Comparison of ENCODE assay signal across 8 mouse cellular contexts in the genomic region with DNA sequence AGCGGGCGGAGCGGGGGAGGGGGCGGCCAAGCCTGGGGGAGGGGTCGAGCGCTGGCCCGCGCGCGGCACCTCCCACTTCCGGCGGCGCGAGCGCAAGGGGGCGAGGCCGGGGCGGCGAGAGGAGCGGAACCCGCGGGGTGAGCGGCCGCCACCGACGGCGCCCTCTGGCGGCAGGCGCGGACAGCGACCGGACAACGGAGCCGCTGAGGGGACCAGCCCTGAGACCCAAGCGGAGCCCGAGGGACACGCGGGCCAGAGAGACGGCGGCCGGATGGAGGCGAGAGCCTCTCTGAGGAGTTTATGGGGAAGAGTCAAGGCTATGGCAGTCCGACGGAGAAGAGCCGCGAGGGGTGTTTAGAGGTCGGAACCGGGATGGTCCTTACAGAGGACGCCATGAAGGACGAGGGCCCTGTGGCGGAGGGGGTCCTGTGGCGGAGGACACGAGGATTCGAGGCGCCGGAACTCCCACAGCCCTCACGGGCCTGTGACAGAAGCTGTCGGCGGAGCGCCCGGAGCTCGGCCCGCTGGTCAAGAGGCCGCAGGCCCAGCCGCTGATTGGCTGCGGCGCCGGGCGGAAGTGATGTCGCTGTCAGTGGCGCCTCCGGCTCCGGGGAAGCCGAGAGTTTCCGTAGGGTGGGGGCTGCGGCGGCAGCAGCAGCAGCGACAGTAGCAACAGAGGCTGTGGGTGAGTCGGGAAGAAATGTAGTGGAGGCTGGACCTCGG. TPM values are rescaled to one million over a fixed set of nuclear protein-coding genes. Genes with fewer than 3 reads are reported as not detected.
A peak's percentile ranks its signal among the peaks of the same experiment; 100 is the strongest.
DNase-seq lines count a peak whose midpoint lies in the region; ATAC-seq and TF ChIP-seq lines count a peak whose summit lies in the region.

Pcsk7 (plus strand) TSS at position 143 of the 723 bp plus-strand sequence.
Rnf214 (minus strand) TSS at position 557 of the 723 bp plus-strand sequence.

- DNase-seq in A20 (ENCODE audit: low read depth, low spot score) = peak; percentile 90
- peak; percentile 73 for DNase-seq in liver, adult 2 months (ENCODE audit: extremely low read depth, low read depth, low spot score)
- peak; percentile 91 for DNase-seq in splenic B cell, adult 2 months (ENCODE audit: low read depth, low spot score)

- no peaks in the 10 kb centered on the region for H3K9me3 ChIP-seq in heart, embryonic 11.5 days (replicated peaks; ENCODE audit: control insufficient read depth, low read length)
- H3K9me3 ChIP-seq in kidney, embryonic 16.5 days (ENCODE audit: low read length) = no peaks in the 10 kb centered on the region

- H3K4me2 ChIP-seq in heart, embryonic 11.5 days = peak within 1 kb of the TSS; percentile 77
- H3K4me2 ChIP-seq in kidney, embryonic 16.5 days (replicated peaks; ENCODE audit: low read depth, low read length) = peak within 1 kb of the TSS; percentile 68
- peak within 1 kb of the TSS; percentile 98 for H3K4me2 ChIP-seq in myocyte (ENCODE audit: low read depth)

- peak within 1 kb of the TSS; percentile 93 for H3K27ac ChIP-seq in bone marrow macrophage, adult 2 months (ENCODE audit: insufficient read depth, low read depth, low read length)
- H3K27ac ChIP-seq in embryonic fibroblast, embryonic 13.5 days (ENCODE audit: insufficient read depth, low read length) = peak within 1 kb of the TSS; percentile 97
- peak within 1 kb of the TSS; percentile 98 for H3K27ac ChIP-seq in heart, embryonic 11.5 days (ENCODE audit: low read depth, low read length)
- peak within 1 kb of the TSS; percentile 96 for H3K27ac ChIP-seq in kidney, embryonic 16.5 days (ENCODE audit: low read length)
- H3K27ac ChIP-seq in liver, adult 2 months (replicated peaks; ENCODE audit: insufficient read depth, low read depth, low read length) = peak within 1 kb of the TSS; percentile 100

- ATAC-seq in heart, embryonic 11.5 days (replicated peaks; ENCODE audit: insufficient number of reproducible peaks, low FRiP score, low TSS enrichment) = peak; percentile 89
- peak; percentile 94 for ATAC-seq in kidney, embryonic 16.5 days (ENCODE audit: low FRiP score, low TSS enrichment)

- H3K4me1 ChIP-seq in bone marrow macrophage, adult 2 months (ENCODE audit: control insufficient read depth, insufficient read depth, low read length) = peaks cover 31% of the 10 kb centered on the region
- H3K4me1 ChIP-seq in embryonic fibroblast, embryonic 13.5 days (ENCODE audit: control insufficient read depth, insufficient read depth, low read length) = no peaks in the 10 kb centered on the region
- peaks cover 15% of the 10 kb centered on the region for H3K4me1 ChIP-seq in heart, embryonic 11.5 days (ENCODE audit: control insufficient read depth, insufficient read depth, low read length)
- peaks cover 22% of the 10 kb centered on the region for H3K4me1 ChIP-seq in kidney, embryonic 16.5 days (ENCODE audit: insufficient read depth, low read length)
- peaks cover 11% of the 10 kb centered on the region for H3K4me1 ChIP-seq in liver, adult 2 months (ENCODE audit: control insufficient read depth, insufficient read depth, low read length)

- H3K79me2 ChIP-seq in liver, adult 2 months (ENCODE audit: control insufficient read depth, insufficient read depth, low read length) = peaks cover 21% of the 10 kb centered on the region
- H3K79me2 ChIP-seq in myocyte (ENCODE audit: control insufficient read depth, insufficient read depth) = peaks cover 25% of the 10 kb centered on the region

- peak; percentile 83 for TF ChIP-seq CTCF in bone marrow macrophage, adult 2 months (IDR thresholded peaks at IDR 0.05; ENCODE audit: low read depth, low read length)
- peak; percentile 66 for TF ChIP-seq CTCF in embryonic fibroblast, embryonic 13.5 days (IDR thresholded peaks at IDR 0.05; ENCODE audit: borderline replicate concordance, insufficient read depth, low read length)
- peak; percentile 82 for TF ChIP-seq CTCF in liver, adult 2 months (IDR thresholded peaks at IDR 0.05; ENCODE audit: low read depth, low read length)

- peak within 1 kb of the TSS; percentile 98 for H3K4me3 ChIP-seq in bone marrow macrophage, adult 2 months (ENCODE audit: insufficient read depth, low read length)
- peak within 1 kb of the TSS; percentile 97 for H3K4me3 ChIP-seq in embryonic fibroblast, embryonic 13.5 days (ENCODE audit: insufficient read depth, low read length)
- peak within 1 kb of the TSS; percentile 98 for H3K4me3 ChIP-seq in heart, embryonic 11.5 days (ENCODE audit: low read depth, low read length)
- peak within 1 kb of the TSS; percentile 94 for H3K4me3 ChIP-seq in kidney, embryonic 16.5 days (ENCODE audit: low read length)
- H3K4me3 ChIP-seq in liver, adult 2 months (ENCODE audit: insufficient read depth, low read depth, low read length) = peak within 1 kb of the TSS; percentile 95
- H3K4me3 ChIP-seq in myocyte = peak within 1 kb of the TSS; percentile 94

- H3K9ac ChIP-seq in heart, embryonic 11.5 days (ENCODE audit: low read depth, low read length) = peak within 1 kb of the TSS; percentile 96
- peak within 1 kb of the TSS; percentile 96 for H3K9ac ChIP-seq in kidney, embryonic 16.5 days (replicated peaks; ENCODE audit: low read length)
- H3K9ac ChIP-seq in liver, adult 2 months (ENCODE audit: low read depth, low read length) = peak within 1 kb of the TSS; percentile 98

- H3K36me3 ChIP-seq in heart, embryonic 11.5 days (ENCODE audit: control insufficient read depth, insufficient read depth, low read length) = peaks cover 14% of the 10 kb centered on the region
- H3K36me3 ChIP-seq in kidney, embryonic 16.5 days (ENCODE audit: insufficient read depth, low read length) = peaks cover 30% of the 10 kb centered on the region
- peaks cover 16% of the 10 kb centered on the region for H3K36me3 ChIP-seq in liver, adult 2 months (ENCODE audit: control insufficient read depth, insufficient read depth, low read length)
- H3K36me3 ChIP-seq in myocyte (ENCODE audit: control insufficient read depth, insufficient read depth) = peaks cover 11% of the 10 kb centered on the region
- H3K36me3 ChIP-seq in splenic B cell, adult 2 months (ENCODE audit: control insufficient read depth, insufficient read depth, low read length, poor library complexity, severe bottlenecking) = no peaks in the 10 kb centered on the region

- peak within 1 kb of the TSS; percentile 98 for H3ac ChIP-seq in myocyte (ENCODE audit: control insufficient read depth, insufficient read length)

- WGBS in heart, embryonic 11.5 days (ENCODE audit: insufficient replicate concordance) = under 1% methylated on average over 79 of the region's 80 CpGs
- under 1% methylated on average over 64 of the region's 80 CpGs for WGBS in kidney, embryonic 16.5 days
- under 1% methylated on average over 72 of the region's 80 CpGs for WGBS in liver, adult 2 months

- H3K27me3 ChIP-seq in heart, embryonic 11.5 days (ENCODE audit: control insufficient read depth, insufficient read depth, low read length) = no peaks in the 10 kb centered on the region
- H3K27me3 ChIP-seq in kidney, embryonic 16.5 days (ENCODE audit: insufficient read depth, low read length) = no peaks in the 10 kb centered on the region
- H3K27me3 ChIP-seq in liver, adult 2 months (ENCODE audit: control insufficient read depth, insufficient read depth, low read length) = no peaks in the 10 kb centered on the region
- H3K27me3 ChIP-seq in myocyte (ENCODE audit: control insufficient read depth, insufficient read depth, insufficient read length) = no peaks in the 10 kb centered on the region
- H3K27me3 ChIP-seq in splenic B cell, adult 2 months (ENCODE audit: control insufficient read depth, insufficient read depth, low read length, poor library complexity, severe bottlenecking) = no peaks in the 10 kb centered on the region

- peak; percentile 23; the same call in 1 of the 2 replicates for TF ChIP-seq POLR2A in bone marrow macrophage, adult 2 months (IDR thresholded peaks at IDR 0.05; ENCODE audit: borderline replicate concordance, low read depth, low read length)
- TF ChIP-seq POLR2A in embryonic fibroblast, embryonic 13.5 days (IDR thresholded peaks at IDR 0.05; ENCODE audit: low read depth, low read length) = peak; percentile 85
- TF ChIP-seq POLR2A in liver, adult 2 months (IDR thresholded peaks at IDR 0.05; ENCODE audit: extremely low read depth, insufficient read depth, low read length) = peak; percentile 85
- peak; percentile 87 for TF ChIP-seq POLR2A in myocyte (IDR thresholded peaks at IDR 0.05; ENCODE audit: insufficient read length, low read depth)

TF ChIP-seq in myocyte, 11 proteins besides CTCF, POLR2A, EP300 and RAD21:
- TF ChIP-seq MYOD1 (IDR thresholded peaks at IDR 0.05; ENCODE audit: control insufficient read depth in 1 of 3, insufficient read length in 2 of 3, low read depth in 2 of 3) (peak in 1 of 3 experiments; percentile 56), MAX (IDR thresholded peaks at IDR 0.05; ENCODE audit: low read depth) (no peak), POLR2AphosphoS2 (IDR thresholded peaks at IDR 0.05; ENCODE audit: insufficient read length, low read depth) (peak; percentile 79)
TF ChIP-seq in myocyte: peak in this region for 2.

RNA-seq across cellular contexts. Expression of gene Pcsk7, which starts in this region (rescaled TPM):
- 22.3 and 27.6 TPM in 2 replicates for polyA plus RNA-seq in bone marrow macrophage, adult 2 months (2012; ENCODE audit: insufficient read depth, insufficient read length, missing spikeins)
- polyA plus RNA-seq in embryonic fibroblast, embryonic 13.5 days (2011; ENCODE audit: insufficient read length, low read depth, missing spikeins) = 19.6 and 24.0 TPM in 2 replicates
- 11.2 and 16.7 TPM in 2 replicates for polyA plus RNA-seq in heart, embryonic 11.5 days (2014; fragmentation: Nextera tagmentation; extraction: Ambion mirVana)
- 23.2 and 24.9 TPM in 2 replicates for polyA plus RNA-seq in kidney, embryonic 16.5 days (2015; fragmentation: Nextera tagmentation; extraction: Ambion mirVana)
- total RNA-seq in liver, adult 2 months (2014; rRNA removed) = 26.7 and 29.3 TPM in 2 replicates
- polyA plus RNA-seq in liver, adult 2 months (2012; rRNA removed) = 19.0 and 27.7 TPM in 2 replicates
- polyA plus RNA-seq in myocyte (2012; fragmentation: generic; extraction: Trizol) = 17.2 TPM

RNA-seq across cellular contexts. Expression of gene Rnf214, which starts in this region (rescaled TPM):
- polyA plus RNA-seq in bone marrow macrophage, adult 2 months (2012; ENCODE audit: insufficient read depth, insufficient read length, missing spikeins) = 30.5 and 33.0 TPM in 2 replicates
- 39.7 and 43.6 TPM in 2 replicates for polyA plus RNA-seq in embryonic fibroblast, embryonic 13.5 days (2011; ENCODE audit: insufficient read length, low read depth, missing spikeins)
- polyA plus RNA-seq in heart, embryonic 11.5 days (2014; fragmentation: Nextera tagmentation; extraction: Ambion mirVana) = 39.3 and 45.9 TPM in 2 replicates
- polyA plus RNA-seq in kidney, embryonic 16.5 days (2015; fragmentation: Nextera tagmentation; extraction: Ambion mirVana) = 50.5 and 62.7 TPM in 2 replicates
- 16.3 and 18.5 TPM in 2 replicates for total RNA-seq in liver, adult 2 months (2014; rRNA removed)
- 11.2 and 12.4 TPM in 2 replicates for polyA plus RNA-seq in liver, adult 2 months (2012; rRNA removed)
- polyA plus RNA-seq in myocyte (2012; fragmentation: generic; extraction: Trizol) = 14.6 TPM

Comparison
In these comparisons a context has a peak if more than half of its experiments do, and no peak if none do; other contexts are left out.
1. Peak in every context shown above with its lines: DNase-seq, ATAC-seq, H3K4me3 ChIP-seq and H3K27ac ChIP-seq.
2. POLR2A ChIP-seq: peak in every context shown above with its lines; median percentile 87 in myocyte; 85 in embryonic fibroblast, embryonic 13.5 days; 85 in liver, adult 2 months; 23 in bone marrow macrophage, adult 2 months.